Mouse (Mus musculus) thymus, postnatal 14 days (tissue): ENCODE measurements around the gene 1810049J17Rik.

ENCODE experiments used
- DNase-seq: peaks from one replicate; pipeline ENCODE4 v3.0.0; 2021

1810049J17Rik gene

DNA sequence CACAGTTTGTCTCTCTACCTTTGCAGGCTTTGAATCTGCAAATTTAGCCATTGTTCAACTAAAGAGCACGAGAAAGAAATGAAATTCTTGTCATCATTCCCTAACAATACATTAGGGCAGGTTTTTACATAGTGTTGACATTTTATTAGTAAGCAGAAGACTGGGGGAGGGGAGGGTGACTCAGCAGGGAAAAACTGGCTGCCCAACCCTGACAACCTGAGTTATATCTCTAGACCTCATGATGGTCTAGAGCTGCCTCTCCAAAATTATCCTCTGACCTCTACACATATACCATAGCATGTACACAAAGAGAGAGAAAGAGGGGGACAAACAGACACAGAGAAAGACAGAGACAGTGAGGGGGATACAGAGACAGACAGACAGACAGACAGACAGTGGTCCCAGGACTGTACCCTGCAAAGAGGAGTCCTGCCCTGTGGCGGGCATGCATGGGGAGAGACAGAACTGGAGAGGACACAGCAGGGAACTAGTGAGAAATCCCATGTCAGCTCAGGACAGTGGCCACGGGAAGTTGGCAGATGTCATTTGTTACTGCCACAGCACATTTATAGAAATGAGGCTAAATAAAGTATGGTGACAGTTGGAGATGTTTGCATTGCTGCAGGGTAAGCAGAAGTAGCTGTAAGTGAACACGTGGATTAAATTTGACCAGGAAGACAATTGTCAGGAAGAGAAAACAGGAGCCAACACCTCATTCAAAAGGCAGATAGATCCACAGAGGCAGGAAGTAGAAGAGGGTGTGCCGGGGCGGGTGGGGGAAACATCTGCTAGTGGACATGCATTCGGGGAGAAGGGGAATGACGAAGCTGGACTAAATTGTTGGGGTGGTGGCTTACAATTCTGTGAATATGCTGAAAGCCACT lies 15.3 kb downstream of the 1810049J17Rik start:
- DNase-seq: no peak

DNA sequence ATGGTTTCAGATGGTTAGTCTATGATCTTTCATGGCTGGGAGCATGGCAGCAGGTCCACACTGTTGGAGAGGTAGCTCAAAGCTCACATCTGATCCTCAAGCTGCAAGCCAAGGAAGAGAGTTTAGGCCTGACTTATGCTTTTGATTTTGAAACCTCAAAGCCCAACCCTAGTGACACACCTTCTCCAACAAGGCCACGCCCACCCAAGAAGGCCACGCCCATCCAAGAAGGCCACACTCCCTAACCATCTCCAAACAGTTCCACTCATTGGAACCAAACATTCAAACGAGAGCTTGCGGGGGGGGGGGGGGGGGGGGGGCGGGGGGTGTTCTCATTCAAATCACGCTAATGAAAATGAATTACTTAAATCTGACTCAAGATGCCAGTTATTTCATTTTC lies 19.9 kb downstream of the 1810049J17Rik start:
- DNase-seq: no peak

DNA sequence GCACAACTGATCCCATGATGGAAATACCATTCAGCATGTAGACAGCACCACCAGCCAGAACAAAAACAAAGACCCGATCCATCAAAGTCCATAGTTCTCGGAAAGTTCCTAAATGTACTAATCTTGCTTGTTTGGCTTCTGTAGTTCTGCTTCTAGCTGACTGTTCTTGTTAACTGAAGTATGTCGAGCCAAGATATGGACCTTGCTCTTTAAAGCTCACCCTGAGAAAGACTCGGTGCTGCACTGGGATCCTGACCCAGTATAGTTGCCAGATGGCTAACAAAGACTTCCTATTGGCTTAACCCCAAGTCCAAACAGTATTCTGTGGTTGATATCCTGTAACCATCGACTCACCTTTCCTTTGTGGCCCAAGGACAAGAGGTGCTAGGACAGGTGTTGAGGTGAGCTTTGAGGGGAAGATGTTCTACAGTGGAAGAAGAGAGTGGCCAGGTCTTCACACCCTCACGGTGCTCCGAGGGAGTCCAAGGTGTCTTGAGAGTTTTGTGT lies 23.4 kb downstream of the 1810049J17Rik start:
- no peak for DNase-seq

GRCm38 (mm10) chr15:12296228-12296627 lies 25.5 kb downstream of the 1810049J17Rik start:
- peak; percentile 18 for DNase-seq

DNA sequence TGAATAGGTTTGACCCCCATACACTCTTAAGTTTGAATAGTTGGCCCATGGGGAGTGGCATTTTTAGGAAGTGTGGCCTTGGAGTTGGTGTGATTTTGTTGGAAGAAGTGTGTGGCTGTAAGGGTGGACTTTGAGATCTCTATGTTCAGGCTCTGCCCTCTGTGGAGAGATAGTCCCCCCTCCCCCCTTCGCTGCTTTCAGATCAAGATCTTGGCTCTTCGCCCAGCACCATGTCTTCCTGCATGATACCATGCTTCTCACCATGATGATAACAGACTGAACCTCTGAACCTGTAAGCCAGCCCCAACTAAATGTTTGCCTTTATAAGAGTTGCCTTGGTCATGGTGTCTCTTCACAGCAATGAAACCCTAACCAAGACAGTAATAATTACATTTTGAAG lies 29.9 kb downstream of the 1810049J17Rik start:
- no peak for DNase-seq

DNA sequence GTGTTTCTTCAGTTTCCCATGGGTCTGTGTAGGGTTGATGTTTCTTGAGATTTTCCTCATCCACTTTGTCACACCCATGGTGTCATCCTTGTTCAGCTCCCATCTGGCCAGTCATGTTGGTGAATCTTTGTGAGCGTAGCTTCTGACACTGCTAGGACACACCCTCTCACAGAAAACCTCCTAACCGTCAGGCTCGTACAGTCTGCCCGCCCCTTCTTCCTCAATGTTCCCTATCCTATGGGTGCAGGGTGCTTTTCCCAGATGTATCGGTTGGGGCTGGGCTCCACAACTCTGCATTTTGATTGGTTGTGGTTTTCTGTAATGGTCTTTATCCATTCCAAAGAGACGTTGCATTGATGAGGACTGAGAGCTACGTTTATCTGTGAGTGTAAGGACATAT lies 31.4 kb downstream of the 1810049J17Rik start:
- DNase-seq: no peak

GRCm38 (mm10) chr15:12285535-12285809 lies 36.2 kb downstream of the 1810049J17Rik start:
- DNase-seq: no peak

DNA sequence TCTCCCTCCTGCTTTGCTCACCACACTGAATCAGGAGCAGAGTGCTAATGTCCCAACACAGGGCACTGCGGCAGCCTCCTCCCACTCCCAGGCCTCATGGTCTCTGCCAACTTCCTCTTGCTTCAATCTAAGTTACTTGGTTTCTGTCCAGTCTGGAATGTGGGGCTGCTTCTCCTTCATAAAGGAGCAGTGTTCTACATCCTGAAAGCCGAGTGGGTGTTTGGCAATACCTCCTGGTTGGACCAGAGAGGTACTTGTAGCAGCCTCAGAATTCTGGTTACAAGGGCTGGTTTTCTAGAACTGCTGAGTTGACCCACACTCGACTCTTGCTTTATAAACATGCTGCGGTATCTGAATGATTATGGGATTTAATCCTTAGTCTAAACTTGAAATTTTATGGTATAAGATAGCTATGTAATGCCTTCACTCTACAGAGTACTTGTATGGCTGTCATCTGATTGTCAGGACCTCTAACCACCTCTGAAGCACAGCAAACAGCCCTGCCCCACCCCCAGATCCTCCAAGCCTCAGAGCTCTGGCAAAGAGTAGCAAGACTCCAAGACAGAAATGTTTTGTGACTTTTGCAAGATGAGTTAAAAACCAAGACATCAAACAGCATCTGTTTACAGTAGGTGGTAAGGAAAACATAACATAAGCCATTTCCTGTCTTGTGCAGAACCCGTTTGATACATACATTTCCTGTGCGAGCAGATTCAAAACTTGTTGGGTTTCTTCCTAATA lies 36.7 kb downstream of the 1810049J17Rik start:
- DNase-seq: peak; percentile 46

- no peak for DNase-seq
These were observed 41.9 kb downstream of the 1810049J17Rik start for GRCm38 (mm10) chr15:12279816-12280215.

DNA sequence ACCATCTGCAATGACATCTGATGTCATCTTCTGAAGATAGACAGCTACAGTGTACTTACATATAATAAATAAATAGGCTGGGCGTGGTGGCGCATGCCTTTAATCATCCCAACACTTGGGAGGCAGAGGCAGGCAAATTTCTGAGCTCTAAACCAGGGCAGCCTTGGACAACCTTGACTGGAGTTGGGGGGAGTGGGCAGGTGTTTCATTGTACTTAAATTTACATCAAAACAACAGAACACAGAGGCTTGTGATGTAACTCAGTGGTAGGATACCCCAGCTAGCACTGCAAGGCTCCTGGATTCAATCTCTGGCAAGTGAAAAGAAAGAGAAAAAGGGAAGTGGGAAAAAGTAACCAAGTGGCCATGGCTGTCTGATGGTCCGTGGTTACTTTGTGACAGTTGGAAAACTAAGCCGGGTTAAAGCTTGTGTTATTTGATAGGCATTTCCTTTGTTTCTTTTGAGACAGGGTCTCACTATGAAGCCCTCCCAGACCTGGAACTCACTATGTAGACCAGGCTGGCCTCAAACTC lies 46.5 kb downstream of the 1810049J17Rik start:
- no peak for DNase-seq

- DNase-seq: no peak
These were observed 47.5 kb downstream of the 1810049J17Rik start for GRCm38 (mm10) chr15:12274053-12274769.

GRCm38 (mm10) chr15:12273325-12274052 lies 48.2 kb downstream of the 1810049J17Rik start:
- no peak for DNase-seq
